Mouse (Mus musculus): ENCODE measurements around the gene Tmem100.

The Tmem100 gene

GRCm38 (mm10) chr11:90029841-90030398, at the start of gene Tmem100:
Gene Tmem100, plus strand, starts transcription at chr11:90030348.
- DNase-seq (ENCODE audit: low read depth, low spot score): no peak

- DNase-seq (ENCODE audit: low read depth, low spot score): no peak
Observed at GRCm38 (mm10) chr11:89982918-89983317, 47.2 kb upstream of the Tmem100 start.

- no peak for DNase-seq (ENCODE audit: low read depth, low spot score)
Observed at GRCm38 (mm10) chr11:89984436-89984835, 45.7 kb upstream of the Tmem100 start.

GRCm38 (mm10) chr11:89985200-89986187, 44.7 kb upstream of the Tmem100 start:
- DNase-seq (ENCODE audit: low read depth, low spot score): no peak

GRCm38 (mm10) chr11:89986516-89986915, 43.6 kb upstream of the Tmem100 start:
- DNase-seq (ENCODE audit: low read depth, low spot score): no peak

- DNase-seq (ENCODE audit: low read depth, low spot score): peak; percentile 47
Observed at GRCm38 (mm10) chr11:89988936-89989589, 41.1 kb upstream of the Tmem100 start.

GRCm38 (mm10) chr11:89991661-89992060, 38.5 kb upstream of the Tmem100 start:
- DNase-seq (ENCODE audit: low read depth, low spot score): no peak

- no peak for DNase-seq (ENCODE audit: low read depth, low spot score)
Observed at GRCm38 (mm10) chr11:89994706-89995105, 35.4 kb upstream of the Tmem100 start.

GRCm38 (mm10) chr11:89995596-89995995, 34.6 kb upstream of the Tmem100 start:
- no peak for DNase-seq (ENCODE audit: low read depth, low spot score)

- DNase-seq (ENCODE audit: low read depth, low spot score): no peak
Observed at GRCm38 (mm10) chr11:89996406-89996805, 33.7 kb upstream of the Tmem100 start.

GRCm38 (mm10) chr11:89996856-89997255, 33.3 kb upstream of the Tmem100 start:
- DNase-seq (ENCODE audit: low read depth, low spot score): no peak

GRCm38 (mm10) chr11:89998996-89999770, 31.0 kb upstream of the Tmem100 start:
- no peak for DNase-seq (ENCODE audit: low read depth, low spot score)

- no peak for DNase-seq (ENCODE audit: low read depth, low spot score)
Observed at GRCm38 (mm10) chr11:90000666-90001065, 29.5 kb upstream of the Tmem100 start.

- DNase-seq (ENCODE audit: low read depth, low spot score): no peak
Observed at GRCm38 (mm10) chr11:90001396-90002230, 28.5 kb upstream of the Tmem100 start.

- peak; percentile 75 for DNase-seq (ENCODE audit: low read depth, low spot score)
Observed at GRCm38 (mm10) chr11:90002231-90002986, 27.7 kb upstream of the Tmem100 start, which contains the start of gene Pctp. Gene Pctp, minus strand, starts transcription at chr11:90002894.

- no peak for DNase-seq (ENCODE audit: low read depth, low spot score)
Observed at GRCm38 (mm10) chr11:90002987-90003348, 27.2 kb upstream of the Tmem100 start.

- no peak for DNase-seq (ENCODE audit: low read depth, low spot score)
Observed at GRCm38 (mm10) chr11:90003386-90003785, 26.8 kb upstream of the Tmem100 start.

GRCm38 (mm10) chr11:90006111-90006510, 24.0 kb upstream of the Tmem100 start:
- DNase-seq (ENCODE audit: low read depth, low spot score): no peak

- no peak for DNase-seq (ENCODE audit: low read depth, low spot score)
Observed at GRCm38 (mm10) chr11:90007791-90008531, 22.2 kb upstream of the Tmem100 start.

Data from WW6 (cell line).